Mouse (Mus musculus) heart, embryonic 11.5 days (tissue): ENCODE measurements at regions not wholly inside any gene's neighbourhood (a gene's known extent, or its start where the extent isn't known, plus 50 kb on each side); places are given as distances from the start of the nearest gene placed in this dataset.

Experiments used
- ATAC-seq: fragments of 200-750 bp; cut with Nextera tagmentation; replicated peaks from 2 replicates; pipeline ENCODE4 v1.8.0; 2017; ENCODE audit warnings: moderate library complexity; ENCODE audit not compliant: insufficient number of reproducible peaks, low FRiP score, low TSS enrichment
- H3K27ac ChIP-seq: fragments of 300-500 bp; sonication (generic); 2 replicates; pipeline ENCODE4 v1.5.1; 2014; ENCODE audit warnings: mild to moderate bottlenecking, low read depth, low read length
- H3K27me3 ChIP-seq: fragments of 300-500 bp; sonication (generic); 2 replicates; pipeline ENCODE4 v1.6.1; 2014; ENCODE audit warnings: mild to moderate bottlenecking, low read length, mixed read lengths; ENCODE audit not compliant: control insufficient read depth, insufficient read depth
- H3K36me3 ChIP-seq: fragments of 300-500 bp; sonication (generic); 2 replicates; pipeline ENCODE4 v1.6.1; 2014; ENCODE audit warnings: mild to moderate bottlenecking, low read length, moderate library complexity, mixed read lengths; ENCODE audit not compliant: control insufficient read depth, insufficient read depth
- H3K4me1 ChIP-seq: fragments of 300-500 bp; sonication (generic); 2 replicates; pipeline ENCODE4 v1.6.1; 2014; ENCODE audit warnings: low read length; ENCODE audit not compliant: control insufficient read depth, insufficient read depth
- H3K4me2 ChIP-seq: fragments of 300-500 bp; sonication (generic); 2 replicates; pipeline ENCODE4 v1.6.1; 2014; ENCODE audit warnings: mild to moderate bottlenecking, moderate library complexity
- H3K4me3 ChIP-seq: fragments of 300-500 bp; sonication (generic); 2 replicates; pipeline ENCODE4 v1.5.1; 2014; ENCODE audit warnings: low read depth, low read length
- H3K9ac ChIP-seq: fragments of 300-500 bp; sonication (generic); 2 replicates; pipeline ENCODE4 v1.6.1; 2014; ENCODE audit warnings: mild to moderate bottlenecking, low read depth, low read length, moderate library complexity
- H3K9me3 ChIP-seq: fragments of 300-500 bp; sonication (generic); replicated peaks from 2 replicates; pipeline ENCODE4 v1.6.1; 2016; ENCODE audit warnings: low read length; ENCODE audit not compliant: control insufficient read depth
- WGBS: fragments of 180-500 bp; shearing (Covaris S2); extraction: QIAGEN DNeasy Blood & Tissue Kit; methylation state at CpG from one replicate; pipeline ENCODE4 v1.1.7; 2014; ENCODE audit not compliant: insufficient replicate concordance; 5-methylcytosine and 5-hydroxymethylcytosine counted together

DNA sequence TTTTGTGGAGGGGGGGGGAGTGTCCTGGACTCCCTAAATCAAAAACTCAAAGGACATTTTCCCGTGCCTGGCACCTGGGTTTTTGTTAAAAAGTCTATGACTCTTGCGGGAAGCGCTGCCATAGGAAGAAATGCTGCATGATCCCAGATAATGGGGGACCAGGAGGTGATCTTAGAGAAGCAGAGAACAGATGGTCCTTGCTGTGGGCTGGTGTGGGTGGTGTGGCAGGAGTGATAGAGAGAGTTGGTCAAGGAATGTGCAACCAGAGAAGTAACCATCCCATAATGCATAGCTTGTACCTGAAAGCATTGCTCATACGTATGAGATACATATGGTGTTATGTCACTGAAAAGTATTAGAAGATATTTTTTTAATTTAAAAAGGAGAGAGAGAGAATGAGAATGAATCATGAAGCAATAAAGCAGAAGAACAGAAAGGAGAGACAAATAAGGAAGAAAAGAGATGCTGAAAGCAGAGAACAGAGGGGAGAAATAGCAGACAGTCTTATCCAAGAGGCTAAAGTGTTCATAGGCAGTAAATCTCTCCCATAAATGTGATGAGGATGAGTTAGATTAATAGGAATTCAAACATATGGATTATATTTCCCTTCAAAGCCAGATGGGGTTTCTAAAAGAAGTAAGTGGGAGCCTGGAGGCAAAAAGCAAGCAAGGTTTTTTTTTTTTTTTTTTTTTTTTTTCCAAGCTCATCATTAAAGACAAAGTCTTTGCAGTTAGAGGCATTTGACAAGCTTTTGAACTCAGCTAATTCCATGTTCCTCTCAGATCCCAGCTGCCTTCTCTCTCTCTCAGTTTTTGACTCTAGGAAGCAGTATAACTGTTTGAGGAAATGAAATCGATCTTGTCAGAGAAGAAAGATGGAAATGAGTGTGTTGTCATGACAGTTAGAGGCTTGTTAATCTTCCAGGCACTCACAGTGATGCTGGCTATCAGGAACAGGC lies 136.2 kb upstream of the Adra1d start:
- Histone ChIP-seq H3K4me3 (no peak overlapping the region), H3K36me3 (no peaks in the 10 kb centered on the region), H3K4me2 (no peak overlapping the region), H3K27me3 (no peaks in the 10 kb centered on the region), H3K9me3 (no peaks in the 10 kb centered on the region), H3K27ac (no peak overlapping the region), H3K4me1 (0 out of 2 replicates have a peak, but pooled peaks cover under 1% of the 10 kb centered on the region), H3K9ac (no peak overlapping the region)
- 76% methylated on average over 5 of the region's 5 CpGs for WGBS
- no peak for ATAC-seq

- no peak overlapping the region for H3K9ac ChIP-seq
- H3K4me3 ChIP-seq: no peak overlapping the region
- no peak overlapping the region for H3K4me2 ChIP-seq
- H3K27ac ChIP-seq: no peak overlapping the region
- WGBS: 59% methylated on average over 3 of the region's 3 CpGs
- no peaks in the 10 kb centered on the region for H3K9me3 ChIP-seq
- ATAC-seq: no peak
- H3K27me3 ChIP-seq: no peaks in the 10 kb centered on the region
- H3K36me3 ChIP-seq: no peaks in the 10 kb centered on the region
- H3K4me1 ChIP-seq: no peaks in the 10 kb centered on the region
Measured at GRCm38 (mm10) chr2:131696307-131696706, 134.2 kb upstream of the Adra1d start.

DNA sequence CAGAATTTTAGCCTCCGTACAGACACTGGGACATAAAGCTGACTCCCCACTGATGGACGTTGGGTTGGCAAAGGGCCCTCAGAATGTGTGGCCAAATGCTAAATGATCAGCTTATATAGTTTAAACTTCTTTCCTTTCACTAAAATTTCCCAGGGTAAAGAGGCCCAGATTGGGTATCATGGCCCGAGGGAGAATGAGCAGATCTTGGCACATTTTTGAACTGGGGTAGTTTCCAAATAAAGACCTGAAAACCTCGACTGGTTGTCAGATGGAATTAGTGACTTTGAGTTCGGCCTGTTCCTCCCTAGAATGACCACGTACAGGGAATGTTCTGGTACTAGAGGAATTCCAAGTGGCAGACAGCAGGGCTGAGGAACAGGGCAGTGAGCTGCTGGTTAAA lies 127.9 kb upstream of the Adra1d start:
- Histone ChIP-seq H3K27me3 (no peaks in the 10 kb centered on the region), H3K9ac (no peak overlapping the region), H3K27ac (no peak overlapping the region), H3K9me3 (no peaks in the 10 kb centered on the region), H3K4me3 (no peak overlapping the region), H3K4me2 (no peak overlapping the region), H3K36me3 (no peaks in the 10 kb centered on the region), H3K4me1 (no peaks in the 10 kb centered on the region)
- ATAC-seq: no peak
- WGBS: 78% methylated on average over 6 of the region's 6 CpGs

DNA sequence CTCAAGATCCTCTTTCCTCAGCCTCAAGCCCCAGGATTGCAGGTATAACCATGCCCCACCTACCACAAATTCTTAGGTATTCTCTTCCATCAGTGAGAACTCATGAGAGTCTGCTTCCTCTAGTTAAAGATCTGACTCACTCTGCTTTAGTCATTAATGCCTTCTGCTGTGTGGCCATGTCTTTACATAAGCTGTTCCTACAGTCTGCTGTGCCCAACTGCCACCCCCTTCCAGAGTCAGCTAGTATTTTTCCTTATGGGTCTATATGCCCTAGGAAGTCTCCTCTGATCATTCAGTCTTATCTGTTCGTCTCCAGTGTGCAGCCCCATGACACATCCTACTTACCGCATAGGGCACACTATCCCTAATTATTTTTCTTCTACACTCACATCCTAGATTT lies 126.2 kb upstream of the Adra1d start:
- Histone ChIP-seq H3K4me2 (no peak overlapping the region), H3K27ac (no peak overlapping the region), H3K4me1 (peaks cover 2% of the 10 kb centered on the region; the same call in 1 of the 2 replicates), H3K36me3 (no peaks in the 10 kb centered on the region), H3K27me3 (no peaks in the 10 kb centered on the region), H3K4me3 (no peak overlapping the region), H3K9me3 (no peaks in the 10 kb centered on the region), H3K9ac (no peak overlapping the region)
- no peak for ATAC-seq
- WGBS: 86% methylated on average over 2 of the region's 2 CpGs

DNA sequence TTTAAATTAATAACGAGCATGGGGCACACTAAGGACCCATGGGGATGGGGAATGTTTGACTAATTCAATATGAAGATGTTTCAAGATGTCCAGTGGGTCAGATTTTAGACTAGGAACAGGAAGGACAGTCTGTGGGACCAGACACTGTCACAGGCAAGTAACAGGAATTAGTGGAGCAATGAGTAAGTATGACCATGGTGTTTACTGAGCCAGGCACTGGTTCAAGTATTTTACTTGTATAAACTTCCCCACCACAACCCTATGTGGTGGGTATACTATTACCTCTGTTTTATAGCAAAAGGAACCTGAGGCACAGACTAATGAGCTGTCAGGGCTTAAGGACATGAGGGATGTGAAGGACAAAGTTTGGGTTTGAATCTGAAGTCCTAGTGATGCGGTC lies 125.4 kb upstream of the Adra1d start:
- Histone ChIP-seq H3K27me3 (no peaks in the 10 kb centered on the region), H3K9me3 (no peaks in the 10 kb centered on the region), H3K4me3 (no peak overlapping the region), H3K36me3 (no peaks in the 10 kb centered on the region), H3K4me1 (peaks cover 5% of the 10 kb centered on the region; the same call in 1 of the 2 replicates), H3K27ac (peak overlapping the region; percentile 83), H3K4me2 (no peak overlapping the region), H3K9ac (no peak overlapping the region)
- 84% methylated on average over 2 of the region's 2 CpGs for WGBS
- ATAC-seq: no peak

DNA sequence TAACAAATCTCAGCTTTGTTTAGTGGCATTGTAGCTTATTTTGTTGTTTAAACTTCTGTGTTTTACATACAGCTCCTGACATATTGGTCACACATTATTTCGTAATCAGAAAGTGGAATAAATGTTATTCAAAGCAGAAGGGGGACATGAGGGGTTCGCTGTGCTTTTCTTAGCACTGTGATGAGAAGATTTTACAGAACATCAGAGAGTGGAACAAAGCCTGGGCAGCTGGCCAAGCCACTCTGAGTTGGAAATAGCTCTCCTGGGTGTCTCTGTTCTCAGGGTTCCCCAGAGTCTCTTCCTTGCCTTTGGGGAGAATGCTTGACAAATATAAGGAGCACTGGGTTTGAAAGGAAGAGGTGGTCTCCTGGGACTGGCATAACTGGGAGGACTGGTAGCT lies 124.7 kb upstream of the Adra1d start:
- Histone ChIP-seq H3K27me3 (no peaks in the 10 kb centered on the region), H3K27ac (peak overlapping the region; percentile 83), H3K9me3 (no peaks in the 10 kb centered on the region), H3K36me3 (no peaks in the 10 kb centered on the region), H3K4me1 (peaks cover 5% of the 10 kb centered on the region; the same call in 1 of the 2 replicates), H3K4me2 (no peak overlapping the region), H3K9ac (peak overlapping the region; percentile 29; the same call in 1 of the 2 replicates), H3K4me3 (no peak overlapping the region)
- ATAC-seq: no peak
- 51% methylated on average over 2 of the region's 2 CpGs for WGBS

GRCm38 (mm10) chr2:131685326-131685725 lies 123.2 kb upstream of the Adra1d start:
- H3K9ac ChIP-seq: no peak overlapping the region
- no peak overlapping the region for H3K4me2 ChIP-seq
- H3K27ac ChIP-seq: no peak overlapping the region
- H3K36me3 ChIP-seq: no peaks in the 10 kb centered on the region
- H3K4me3 ChIP-seq: no peak overlapping the region
- no peak for ATAC-seq
- H3K9me3 ChIP-seq: no peaks in the 10 kb centered on the region
- WGBS: 69% methylated on average over 3 of the region's 3 CpGs
- no peaks in the 10 kb centered on the region for H3K27me3 ChIP-seq
- H3K4me1 ChIP-seq: peaks cover 5% of the 10 kb centered on the region; the same call in 1 of the 2 replicates

- no peak overlapping the region for H3K27ac ChIP-seq
- WGBS: 58% methylated on average over 2 of the region's 2 CpGs
- no peak overlapping the region for H3K4me3 ChIP-seq
- H3K4me1 ChIP-seq: peaks cover 5% of the 10 kb centered on the region; the same call in 1 of the 2 replicates
- ATAC-seq: no peak
- no peaks in the 10 kb centered on the region for H3K36me3 ChIP-seq
- no peaks in the 10 kb centered on the region for H3K9me3 ChIP-seq
- no peak overlapping the region for H3K4me2 ChIP-seq
- H3K27me3 ChIP-seq: no peaks in the 10 kb centered on the region
- no peak overlapping the region for H3K9ac ChIP-seq
Measured at GRCm38 (mm10) chr2:131683734-131684133, 121.7 kb upstream of the Adra1d start.

DNA sequence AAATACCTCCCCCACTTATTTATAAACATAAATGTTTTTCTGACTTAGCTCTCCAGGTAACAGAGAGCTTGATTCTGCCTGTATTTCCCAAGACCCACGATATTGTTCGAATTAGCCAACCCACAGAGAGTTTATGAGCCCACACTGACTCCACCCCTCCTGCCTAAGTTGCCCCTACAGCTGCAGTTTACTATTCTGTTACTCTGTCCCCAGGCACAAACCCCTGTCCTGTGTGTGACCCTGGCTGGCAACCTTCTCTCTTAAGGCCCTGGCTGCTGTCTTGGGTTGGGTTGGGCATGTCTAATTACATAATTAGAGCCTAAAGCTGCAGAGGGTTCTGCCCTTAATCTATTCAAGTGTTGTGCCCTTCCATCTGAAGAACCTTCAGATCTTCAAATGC lies 116.4 kb upstream of the Adra1d start:
- Histone ChIP-seq H3K36me3 (no peaks in the 10 kb centered on the region), H3K4me3 (no peak overlapping the region), H3K4me2 (no peak overlapping the region), H3K9me3 (no peaks in the 10 kb centered on the region), H3K27me3 (no peaks in the 10 kb centered on the region), H3K4me1 (peaks cover 5% of the 10 kb centered on the region; the same call in 1 of the 2 replicates), H3K9ac (no peak overlapping the region), H3K27ac (no peak overlapping the region)
- no peak for ATAC-seq
- 84% methylated on average over 2 of the region's 2 CpGs for WGBS
